Mouse (Mus musculus) activated CD4-positive, CD25-positive, alpha-beta regulatory T cell, adult 4 months (primary cell): ENCODE data around the gene Tm7sf3. TPM values are rescaled to one million over a fixed set of nuclear protein-coding genes. Genes with fewer than 3 reads are reported as not detected.

Experiments used
- ATAC-seq: one replicate; pipeline ENCODE4 v1.8.0; 2017
- polyA plus RNA-seq, 2 experiments: library from polyadenylated mRNA; unstranded; fragments of 100-300 nt; shearing (Covaris generic); gene quantifications; one replicate each; pipeline ENCODE4 v1.2.1; 2017

The Tm7sf3 gene
- polyA plus RNA-seq, 2 experiments from 2014 or later = 2.5 to 4.7 TPM

- ATAC-seq = no peak
These were observed 10.6 kb upstream of the Tm7sf3 start for GRCm38 (mm10) chr6:146653197-146653596.

DNA sequence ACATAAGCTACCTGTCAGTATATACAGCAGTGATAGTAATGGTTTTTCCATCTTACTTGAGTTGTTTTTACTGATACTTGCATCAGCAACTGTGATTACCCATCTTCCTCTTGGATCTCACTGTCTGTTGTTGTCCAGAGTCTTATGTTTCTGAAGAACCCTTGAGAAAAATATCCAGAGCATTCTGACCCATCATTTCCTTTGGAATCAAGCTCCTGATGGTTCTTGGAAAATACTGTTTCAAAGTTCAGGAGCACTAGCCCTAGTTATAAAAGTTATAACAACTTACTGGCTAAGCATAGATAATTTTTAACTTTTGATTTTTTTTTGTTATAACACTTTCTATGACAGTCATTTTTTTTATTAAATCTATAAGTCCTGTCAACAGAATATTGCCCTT, 8.8 kb upstream of the Tm7sf3 start:
- ATAC-seq = no peak

DNA sequence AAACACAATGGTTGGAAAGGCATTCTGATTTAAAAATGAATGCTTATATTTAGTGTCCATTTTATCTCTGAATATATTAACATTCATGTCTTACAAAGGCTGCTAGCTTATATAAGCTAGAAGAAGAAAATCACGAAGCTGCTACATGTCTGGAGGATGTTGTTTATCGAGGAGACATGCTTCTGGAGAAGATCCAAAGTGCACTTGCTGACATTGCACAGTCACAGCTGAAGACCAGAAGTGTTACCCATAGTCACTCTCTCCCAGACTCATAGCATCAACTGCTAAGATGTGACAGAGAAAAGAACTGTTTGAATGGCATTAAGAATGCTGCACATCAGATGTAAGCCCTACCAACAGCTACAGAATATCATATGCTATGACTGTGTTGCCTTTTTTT, 7.4 kb upstream of the Tm7sf3 start:
- no peak for ATAC-seq

DNA sequence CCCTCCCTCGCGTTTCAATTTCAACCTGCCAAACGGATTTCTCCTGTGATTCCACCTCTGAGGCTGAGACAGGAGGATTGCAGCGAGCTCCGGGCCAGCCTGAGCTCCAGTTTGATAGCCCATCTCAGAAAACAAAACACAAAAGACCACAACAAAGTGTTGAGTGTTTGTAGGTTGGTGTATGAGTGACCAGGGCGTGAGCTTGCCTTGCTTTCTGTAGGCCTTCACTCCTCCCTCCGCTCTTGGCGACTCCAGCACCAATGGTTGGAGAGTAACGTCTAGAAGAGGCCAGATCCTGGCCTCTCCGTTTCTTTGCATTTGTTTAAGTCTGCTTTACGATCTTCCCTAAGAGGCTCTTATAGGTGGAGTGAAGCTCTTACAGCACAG, 553 bp upstream of the Tm7sf3 start:
- ATAC-seq = no peak

DNA sequence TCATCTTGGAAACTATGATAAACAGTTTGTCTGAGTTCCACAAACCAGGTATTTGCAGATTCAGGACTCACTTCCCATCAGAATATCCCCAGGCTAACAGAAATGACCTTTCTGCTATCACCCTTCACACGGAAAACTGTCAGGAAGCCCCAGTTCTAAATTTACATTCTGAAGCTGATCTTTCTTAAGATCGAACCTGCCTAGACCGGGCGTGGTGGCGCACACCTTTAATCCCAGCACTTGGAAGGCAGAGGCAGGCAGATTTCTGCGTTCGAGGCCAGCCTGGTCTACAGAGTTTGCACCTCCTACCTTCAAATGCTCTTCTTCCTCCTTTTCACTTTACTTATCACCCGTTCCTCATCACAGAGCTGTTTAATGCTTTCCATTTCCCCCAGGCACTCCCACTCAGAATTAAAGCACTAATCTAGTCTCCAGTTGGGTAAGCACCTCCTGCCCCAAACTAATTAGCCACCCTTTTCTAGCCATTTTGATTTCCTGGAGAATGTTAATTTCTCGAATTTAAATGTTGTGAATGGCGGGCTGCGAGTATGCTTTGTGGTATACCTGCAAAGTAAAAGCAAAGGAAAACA, 908 bp downstream of the Tm7sf3 start:
- peak; percentile 7 for ATAC-seq

DNA sequence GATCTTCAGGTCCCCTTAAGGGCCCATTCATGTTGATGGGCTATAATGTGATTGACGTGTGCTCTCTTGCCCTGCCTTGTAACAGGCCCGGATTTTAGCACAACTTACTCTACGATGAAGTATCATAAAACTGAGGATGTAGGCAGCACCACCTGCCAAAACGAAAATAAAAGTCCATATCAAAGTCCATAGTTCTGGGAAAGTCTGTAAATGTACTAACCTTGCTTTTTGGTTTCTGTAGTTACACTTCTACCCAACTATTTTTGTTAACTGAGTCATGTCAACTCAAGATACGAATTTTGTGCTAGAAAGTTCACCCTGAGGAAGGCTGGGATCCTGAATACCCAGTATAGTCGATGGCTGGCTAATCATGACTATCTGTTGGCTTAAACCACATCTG, 1.6 kb downstream of the Tm7sf3 start:
- ATAC-seq = no peak

- ATAC-seq = no peak
These were observed 2.3 kb downstream of the Tm7sf3 start for GRCm38 (mm10) chr6:146640068-146640965.

GRCm38 (mm10) chr6:146636482-146636881, 6.1 kb downstream of the Tm7sf3 start:
- no peak for ATAC-seq

GRCm38 (mm10) chr6:146634759-146635606, 7.6 kb downstream of the Tm7sf3 start:
- no peak for ATAC-seq

DNA sequence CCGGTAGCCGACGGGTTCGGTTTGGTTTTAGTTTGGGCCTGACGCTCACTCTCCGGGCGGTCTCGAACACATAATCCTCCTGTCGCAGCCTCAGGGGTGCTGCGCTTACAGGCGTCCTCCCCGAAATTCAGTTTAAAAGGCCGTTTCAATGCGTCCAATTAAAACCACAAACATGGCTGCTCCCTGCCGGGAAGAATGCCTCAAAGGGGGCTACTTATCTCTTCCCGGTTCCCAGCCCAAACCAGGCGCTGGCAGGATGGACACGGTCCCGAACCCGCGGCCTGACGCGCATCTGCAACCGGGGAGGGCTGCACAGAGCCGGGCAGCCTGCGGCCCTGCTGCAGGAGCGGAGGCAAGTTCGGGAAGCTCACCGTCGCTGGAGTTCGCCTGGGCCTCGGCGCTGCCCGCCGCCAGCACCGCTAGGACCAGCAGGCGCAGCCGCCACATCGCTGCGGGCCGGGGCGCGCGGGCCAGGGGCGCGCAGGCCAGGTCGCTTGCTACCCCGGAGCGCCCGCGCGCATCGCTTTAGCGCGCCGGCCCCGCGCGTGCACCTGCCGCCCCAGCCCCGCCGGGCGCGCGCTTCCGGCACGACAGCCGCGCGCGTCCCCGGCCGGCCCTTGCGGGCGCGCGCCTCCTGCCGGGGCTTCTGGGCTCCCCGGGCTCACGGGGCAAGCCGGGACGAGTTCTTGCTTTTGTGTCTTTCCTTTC, 8.5 kb downstream of the Tm7sf3 start:
- peak; percentile 80 for ATAC-seq

DNA sequence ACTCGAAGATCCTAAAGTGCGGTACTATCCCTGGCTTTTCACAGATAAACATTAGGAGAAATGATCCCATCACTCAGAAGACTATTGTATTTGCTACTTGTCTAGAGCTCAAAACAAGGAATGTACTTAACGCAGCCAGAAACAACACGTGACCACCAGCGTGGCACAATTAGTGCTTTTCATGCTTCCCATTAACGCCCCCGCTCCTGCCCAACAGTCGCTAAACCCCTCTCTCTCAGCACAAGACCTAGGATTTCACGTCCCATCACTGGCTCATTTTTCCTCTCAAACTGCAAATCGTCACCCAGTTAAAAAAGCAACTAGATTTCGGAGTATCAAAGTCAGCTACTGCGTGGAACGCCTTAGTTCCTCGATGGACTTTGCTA, 9.0 kb downstream of the Tm7sf3 start:
- ATAC-seq = no peak

DNA sequence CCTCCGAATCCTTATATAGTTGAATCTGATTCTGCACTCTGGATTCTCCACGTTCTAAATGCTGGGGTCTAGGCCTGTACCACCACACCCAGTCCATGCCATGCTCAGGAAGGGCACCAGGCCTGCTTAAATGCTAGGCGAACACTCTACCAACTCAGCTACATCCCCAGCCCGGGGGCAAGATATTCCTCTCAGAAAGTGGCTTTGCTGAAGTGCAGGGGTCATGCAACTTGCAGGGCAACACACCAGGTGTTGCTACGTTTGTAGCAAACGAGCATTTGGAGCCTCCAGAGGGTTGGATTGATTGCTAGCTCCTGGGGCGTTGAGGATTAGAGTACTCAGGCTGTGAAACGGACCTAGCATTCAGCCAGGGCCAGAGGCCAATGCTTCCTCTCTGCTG, 9.5 kb downstream of the Tm7sf3 start:
- no peak for ATAC-seq

GRCm38 (mm10) chr6:146632403-146632802, 10.2 kb downstream of the Tm7sf3 start:
- no peak for ATAC-seq

- no peak for ATAC-seq
These were observed 10.8 kb downstream of the Tm7sf3 start for GRCm38 (mm10) chr6:146631847-146632246.

DNA sequence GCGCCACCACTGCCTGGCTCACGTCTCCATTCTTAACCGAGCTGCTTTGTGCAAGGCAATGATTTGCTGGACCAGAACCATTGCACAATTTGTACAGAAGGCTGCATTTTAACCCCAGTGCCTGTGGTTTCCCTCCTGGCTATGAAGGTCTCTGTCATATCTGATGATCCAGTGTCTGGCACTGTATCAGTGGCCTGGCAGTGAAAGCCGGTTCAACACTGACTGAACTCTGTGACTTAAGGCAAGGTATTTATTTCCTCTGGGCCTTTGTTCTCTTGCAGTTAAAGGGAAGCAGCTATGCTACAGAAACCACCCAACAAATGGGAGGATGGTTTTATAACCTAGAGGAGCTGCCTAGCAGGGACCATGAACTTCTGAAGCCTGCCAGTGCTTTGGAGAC, 11.7 kb downstream of the Tm7sf3 start:
- ATAC-seq = no peak

DNA sequence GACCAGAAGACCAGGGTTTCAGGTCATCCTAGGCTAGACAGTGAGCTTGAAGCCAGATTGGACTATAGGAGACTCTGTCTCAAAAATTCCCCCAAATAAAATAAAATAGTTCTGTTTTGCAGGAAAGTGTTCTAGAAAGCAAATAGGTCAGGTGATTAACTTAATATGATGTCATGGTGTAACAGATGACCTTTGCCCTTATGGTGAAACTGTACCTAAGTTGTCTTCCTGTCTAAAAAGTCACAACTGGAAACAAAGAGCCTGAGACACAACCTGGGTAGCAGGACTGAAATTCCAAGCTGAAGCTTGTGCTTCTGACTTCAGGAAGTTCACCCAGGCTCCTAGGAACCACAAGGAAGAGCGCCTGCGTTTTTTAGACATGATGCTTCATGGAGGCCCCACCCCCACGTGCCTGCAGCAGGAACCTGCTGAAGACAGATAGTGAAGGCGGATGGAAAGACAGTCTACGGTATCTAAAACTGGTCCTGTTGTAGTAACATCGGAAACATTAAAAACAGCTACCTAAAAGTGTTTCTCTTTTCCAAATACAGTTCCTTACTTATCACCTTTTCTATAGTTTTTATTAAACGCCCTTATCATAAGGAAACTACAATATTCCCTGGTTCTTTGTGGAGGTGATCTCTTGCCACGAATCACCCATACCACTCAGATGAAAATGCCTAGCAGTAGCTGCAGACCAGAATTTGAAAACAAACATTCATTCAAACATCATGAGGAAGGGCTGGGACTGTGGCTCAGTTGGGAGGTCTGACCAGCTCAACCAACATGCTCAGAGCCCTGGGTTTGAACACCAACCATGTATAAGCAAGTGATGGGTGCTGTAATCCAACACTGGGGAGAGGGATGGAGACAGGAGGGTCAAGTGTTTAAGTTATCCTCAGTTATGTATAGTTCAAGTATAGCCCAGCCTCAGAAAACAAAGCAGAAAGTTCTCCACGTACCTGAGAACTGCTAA, 12.6 kb downstream of the Tm7sf3 start:
- ATAC-seq = no peak

GRCm38 (mm10) chr6:146628123-146628522, 14.5 kb downstream of the Tm7sf3 start:
- no peak for ATAC-seq

GRCm38 (mm10) chr6:146616670-146617069, 26.0 kb downstream of the Tm7sf3 start:
- ATAC-seq = no peak

GRCm38 (mm10) chr6:146615891-146616290, 26.7 kb downstream of the Tm7sf3 start:
- ATAC-seq = no peak

DNA sequence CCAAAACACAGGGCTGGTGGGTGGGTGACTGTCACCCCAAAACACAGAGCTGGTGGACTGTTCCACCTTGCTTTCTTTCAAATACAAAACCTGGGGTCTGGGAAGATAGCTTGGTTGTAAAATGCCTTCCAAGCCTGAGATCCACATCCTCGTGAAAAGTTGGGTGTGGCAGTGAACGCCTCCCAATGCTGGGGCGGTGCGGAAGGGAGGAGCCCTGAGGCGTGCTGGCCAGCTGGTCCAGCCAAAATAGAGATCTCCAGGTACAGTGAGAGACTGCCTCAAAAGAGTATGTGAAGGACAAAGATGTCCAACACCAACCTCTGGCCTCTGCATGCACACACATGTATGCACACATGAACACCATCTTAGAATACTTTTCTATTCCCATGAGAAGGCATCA, 28.1 kb downstream of the Tm7sf3 start:
- ATAC-seq = no peak

- ATAC-seq = no peak
These were observed 28.7 kb downstream of the Tm7sf3 start for GRCm38 (mm10) chr6:146613907-146614306.
